Mouse (Mus musculus) forelimb bud, embryonic 11.5 days (tissue): ENCODE data around the gene Ktn1.

Experiments used
- DNase-seq: peaks from one replicate; pipeline ENCODE4 v3.0.0-alpha.2; 2012; ENCODE audit warnings: low read depth, low spot score

Gene Ktn1

DNA sequence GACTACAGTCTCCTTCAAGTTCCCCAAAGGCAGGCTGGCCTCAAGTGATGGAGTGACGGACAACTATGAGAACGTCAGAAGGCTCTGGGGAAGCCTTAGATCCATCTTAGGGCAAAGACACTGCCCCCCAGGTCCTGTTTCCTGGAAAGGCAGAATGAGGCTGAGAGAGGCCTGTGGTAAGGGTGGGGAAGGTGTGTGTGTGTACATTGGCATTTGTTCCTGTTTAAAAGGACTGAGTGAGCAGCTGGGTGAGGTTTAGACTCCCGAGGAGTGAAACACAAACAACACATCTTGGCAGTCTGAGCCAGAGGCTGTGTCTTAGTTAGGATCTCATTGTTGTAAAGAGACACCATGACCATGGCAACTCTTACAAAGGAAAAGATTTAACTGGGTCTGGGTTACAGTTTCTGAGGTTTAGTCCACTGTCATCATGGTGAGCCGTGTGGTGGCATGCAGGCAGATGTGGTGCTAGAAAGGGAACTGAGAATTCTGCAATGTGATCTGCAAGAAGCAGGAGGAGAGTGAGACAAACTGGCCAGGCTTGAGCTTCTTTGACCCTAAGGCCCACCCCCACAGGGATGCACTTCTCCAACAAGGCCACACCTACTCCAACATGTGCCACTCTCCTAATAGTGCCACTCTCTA is 106.1 kb downstream of the Ktn1 start:
- no peak for DNase-seq

DNA sequence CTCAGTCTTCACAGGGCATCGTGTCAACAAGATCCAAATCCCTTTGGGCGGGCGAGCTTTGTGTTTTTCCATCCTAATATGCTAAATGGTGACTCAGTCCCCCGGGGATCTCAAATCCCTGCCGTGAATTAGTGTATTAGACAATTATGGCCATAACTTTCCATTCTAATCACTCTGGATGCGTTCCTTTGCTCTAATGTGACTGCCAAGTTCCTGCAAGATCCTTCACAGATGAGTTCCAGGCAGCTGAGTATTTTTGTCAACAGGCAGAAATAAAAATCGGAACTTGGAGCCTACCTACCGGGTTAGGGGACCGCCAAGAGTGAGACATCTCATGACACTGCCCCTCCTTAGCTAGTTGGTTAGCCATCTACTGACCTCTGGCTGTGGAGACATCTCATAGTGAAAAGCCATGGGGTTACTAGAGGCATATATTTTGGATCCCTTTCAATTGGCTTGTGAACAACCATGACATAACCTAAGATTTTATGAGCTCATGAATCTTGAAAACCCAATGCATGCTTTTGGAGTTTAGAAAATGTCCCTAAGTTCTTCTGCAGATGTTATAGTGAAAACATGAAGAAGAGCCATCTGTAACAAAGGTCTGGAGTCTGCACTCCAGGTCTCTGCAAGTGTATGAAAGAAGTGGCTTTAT is 108.3 kb downstream of the Ktn1 start:
- no peak for DNase-seq

DNA sequence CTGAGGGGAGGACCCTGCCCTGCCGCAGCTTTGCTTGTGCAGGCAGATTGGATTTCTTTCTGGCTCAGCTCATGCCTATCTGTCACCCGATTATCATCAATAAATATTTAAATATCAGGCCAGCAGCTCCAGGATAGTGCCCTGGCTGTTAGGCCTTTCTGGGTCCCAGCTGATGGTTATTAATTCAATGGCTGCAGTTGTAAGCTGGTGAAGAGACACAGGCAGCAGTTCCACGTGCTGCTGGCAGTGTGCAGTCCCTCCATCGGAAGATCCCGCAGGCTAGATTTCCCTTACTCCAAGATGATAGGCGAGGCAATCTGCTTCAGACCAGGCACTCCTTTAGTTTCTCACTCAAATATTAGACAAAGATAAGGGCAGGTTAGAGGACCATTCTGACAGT is 116.9 kb downstream of the Ktn1 start:
- no peak for DNase-seq

DNA sequence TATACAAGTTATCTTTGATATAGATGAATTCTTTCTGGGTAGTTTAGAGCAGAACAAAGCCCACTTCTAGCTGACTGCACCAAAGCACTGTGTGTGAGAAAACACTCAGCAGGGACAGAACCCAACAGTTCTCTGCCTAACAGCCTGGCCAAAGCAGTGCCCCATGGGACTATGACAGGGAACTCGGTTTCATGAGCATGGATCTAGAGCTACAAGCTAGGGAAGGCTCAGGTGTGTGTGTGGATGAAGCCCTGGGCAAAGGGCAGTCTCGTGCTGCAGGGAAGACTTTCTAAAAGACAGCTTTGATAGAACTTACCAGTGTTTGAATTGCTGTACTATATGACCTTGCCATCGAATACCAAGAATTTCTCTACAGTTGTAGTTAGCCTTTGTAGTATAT is 117.5 kb downstream of the Ktn1 start:
- no peak for DNase-seq

- no peak for DNase-seq
Observed at GRCm38 (mm10) chr14:47766373-47766772, 118.1 kb downstream of the Ktn1 start.

GRCm38 (mm10) chr14:47771496-47771895 is 123.2 kb downstream of the Ktn1 start:
- DNase-seq = no peak

- no peak for DNase-seq
Observed at GRCm38 (mm10) chr14:47775543-47775942, 127.3 kb downstream of the Ktn1 start.

DNA sequence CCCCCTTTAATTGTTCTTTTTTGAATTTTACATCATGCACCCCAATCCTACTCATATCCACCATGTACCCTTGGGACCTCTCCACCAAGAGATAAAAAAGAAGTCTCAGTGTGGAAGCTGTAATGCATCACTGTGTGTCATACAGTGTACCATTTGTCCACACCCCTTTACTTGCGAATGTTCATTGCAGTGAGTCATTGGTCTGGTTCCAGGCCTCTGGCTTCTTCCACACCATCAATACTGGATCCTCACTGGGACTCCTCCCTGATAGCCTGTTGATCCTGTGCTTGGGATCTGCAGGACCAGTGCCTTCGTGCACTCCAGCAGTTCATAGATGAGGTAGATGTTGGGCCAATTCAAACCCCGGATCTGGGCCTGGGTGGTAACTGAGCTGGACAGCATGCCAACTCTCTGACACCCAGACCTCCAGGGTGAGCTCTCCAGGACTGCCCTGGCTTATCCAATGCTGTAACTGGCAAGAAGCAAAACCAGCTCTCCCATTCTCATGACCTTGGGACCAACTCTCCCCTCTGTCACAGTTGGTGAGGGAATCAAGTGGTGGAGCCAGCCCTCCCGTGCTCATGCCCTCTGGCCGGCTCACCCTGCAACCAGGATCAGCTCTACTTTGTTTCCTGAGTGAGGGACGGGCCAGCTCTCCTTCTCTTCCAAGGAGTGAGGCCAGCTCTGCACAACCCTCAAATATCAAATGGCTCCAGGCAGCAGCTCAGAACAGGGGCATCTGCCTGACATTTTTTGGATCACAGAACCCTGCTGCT is 128.2 kb downstream of the Ktn1 start:
- no peak for DNase-seq

GRCm38 (mm10) chr14:47786112-47786511 is 137.9 kb downstream of the Ktn1 start:
- no peak for DNase-seq
